Comparison of ENCODE assay signal across 8 mouse cellular contexts in genomic region chr4:24965918-24966298, GRCm38 (mm10). TPM values are rescaled to one million over a fixed set of nuclear protein-coding genes. Genes with fewer than 3 reads are reported as not detected.
DNase-seq lines count a peak whose midpoint lies in the region; ATAC-seq and TF ChIP-seq lines count a peak whose summit lies in the region.

No protein-coding gene starts in this region.

- H3K27me3 ChIP-seq in lung, postnatal 0 days (replicated peaks; ENCODE audit: insufficient read depth, low read length): no peaks in the 10 kb centered on the region
- no peaks in the 10 kb centered on the region for H3K27me3 ChIP-seq in intestine, postnatal 0 days (replicated peaks; ENCODE audit: control insufficient read depth, insufficient read depth, low read length)
- no peaks in the 10 kb centered on the region for H3K27me3 ChIP-seq in neural tube, embryonic 14.5 days (ENCODE audit: control insufficient read depth, insufficient read depth, low read length)

- H3K36me3 ChIP-seq in lung, postnatal 0 days (ENCODE audit: insufficient read depth, low read length): no peaks in the 10 kb centered on the region
- no peaks in the 10 kb centered on the region for H3K36me3 ChIP-seq in intestine, postnatal 0 days (ENCODE audit: control insufficient read depth, insufficient read depth)
- H3K36me3 ChIP-seq in neural tube, embryonic 14.5 days (ENCODE audit: control insufficient read depth, insufficient read depth, low read length): no peaks in the 10 kb centered on the region

- peak; percentile 6 for DNase-seq in cerebellum, adult 11 months
- DNase-seq in cerebellum, adult 9-10 months: no peak
- peak; percentile 5 for DNase-seq in lung, postnatal 0 days (ENCODE audit: low spot score)
- no peak for DNase-seq in lung, postnatal 36 days
- no peak for DNase-seq in gastrocnemius, postnatal 4 days (ENCODE audit: low spot score in 2 of 2)
- no peak for DNase-seq in spleen, postnatal 14 days (ENCODE audit: low spot score in 2 of 2)

- no peak for TF ChIP-seq EP300 in lung, postnatal 0 days (IDR thresholded peaks at IDR 0.05)

- WGBS in lung, postnatal 0 days: 13% methylated on average over 8 of the region's 8 CpGs
- 9% methylated on average over 8 of the region's 8 CpGs for WGBS in intestine, postnatal 0 days
- 4% methylated on average over 8 of the region's 8 CpGs for WGBS in neural tube, embryonic 14.5 days

- no peak for TF ChIP-seq CTCF in lung, postnatal 0 days (IDR thresholded peaks at IDR 0.05)
- TF ChIP-seq CTCF in intestine, postnatal 0 days (IDR thresholded peaks at IDR 0.05; ENCODE audit: low read depth): no peak

- peak overlapping the region; percentile 62 for H3K9ac ChIP-seq in lung, postnatal 0 days (replicated peaks; ENCODE audit: low read depth)
- peak overlapping the region; percentile 74; the same call in 1 of the 2 replicates for H3K9ac ChIP-seq in intestine, postnatal 0 days (ENCODE audit: low read depth, low read length)
- H3K9ac ChIP-seq in neural tube, embryonic 14.5 days (replicated peaks; ENCODE audit: low read depth, low read length): peak overlapping the region; percentile 88

- no peak overlapping the region for H3K27ac ChIP-seq in lung, postnatal 0 days (ENCODE audit: low read length)
- H3K27ac ChIP-seq in intestine, postnatal 0 days (ENCODE audit: low read depth, low read length): peak overlapping the region; percentile 82; the same call in 1 of the 2 replicates
- no peak overlapping the region for H3K27ac ChIP-seq in neural tube, embryonic 14.5 days (ENCODE audit: low read depth, low read length)

- H3K4me2 ChIP-seq in lung, postnatal 0 days (replicated peaks; ENCODE audit: low read depth, low read length): peak overlapping the region; percentile 77
- H3K4me2 ChIP-seq in intestine, postnatal 0 days (replicated peaks; ENCODE audit: low read depth): peak overlapping the region; percentile 85
- H3K4me2 ChIP-seq in neural tube, embryonic 14.5 days (ENCODE audit: low read depth, low read length): peak overlapping the region; percentile 56

- H3K4me3 ChIP-seq in lung, postnatal 0 days (ENCODE audit: low read depth, low read length): peak overlapping the region; percentile 65
- peak overlapping the region; percentile 64 for H3K4me3 ChIP-seq in intestine, postnatal 0 days (ENCODE audit: low read depth, low read length)
- H3K4me3 ChIP-seq in neural tube, embryonic 14.5 days (ENCODE audit: low read depth, low read length): peak overlapping the region; percentile 73

- H3K9me3 ChIP-seq in lung, postnatal 0 days (ENCODE audit: low read length): no peaks in the 10 kb centered on the region
- no peaks in the 10 kb centered on the region for H3K9me3 ChIP-seq in intestine, postnatal 0 days (ENCODE audit: control insufficient read depth)
- H3K9me3 ChIP-seq in neural tube, embryonic 14.5 days (ENCODE audit: control insufficient read depth, low read length): no peaks in the 10 kb centered on the region

- peak; percentile 21; the same call in 1 of the 2 replicates for ATAC-seq in lung, postnatal 0 days
- peak; percentile 4; the same call in 1 of the 2 replicates for ATAC-seq in intestine, postnatal 0 days
- peak; percentile 55 for ATAC-seq in neural tube, embryonic 14.5 days (ENCODE audit: low read depth)

- H3K4me1 ChIP-seq in lung, postnatal 0 days (ENCODE audit: insufficient read depth, low read depth, low read length): peaks cover 3% of the 10 kb centered on the region; the same call in 1 of the 2 replicates
- no peaks in the 10 kb centered on the region for H3K4me1 ChIP-seq in intestine, postnatal 0 days (replicated peaks; ENCODE audit: control insufficient read depth, insufficient read depth, low read length)
- no peaks in the 10 kb centered on the region for H3K4me1 ChIP-seq in neural tube, embryonic 14.5 days (ENCODE audit: control insufficient read depth, insufficient read depth, low read length)

RNA-seq across cellular contexts. Expression of gene Gpr63, which starts 0.3 kb away (rescaled TPM):
- 0.49 and 0.58 TPM in 2 replicates for polyA plus RNA-seq in lung, postnatal 0 days (2015; fragmentation: Nextera tagmentation; extraction: Ambion mirVana)
- 0.21 and 0.65 TPM in 2 replicates for polyA plus RNA-seq in intestine, postnatal 0 days (2015; fragmentation: Nextera tagmentation; extraction: Ambion mirVana)
- 1.4 and 3.2 TPM in 2 replicates for polyA plus RNA-seq in neural tube, embryonic 14.5 days (2014; fragmentation: Nextera tagmentation; extraction: Ambion mirVana)
- 1 to 10 TPM; 4.0 to 4.9 TPM for total RNA-seq in gastrocnemius, postnatal 4 days (2021)

Comparison
In these comparisons a context has a peak if more than half of its experiments do, and no peak if none do; other contexts are left out.
1. DNase-seq: peak in cerebellum, adult 11 months (single experiment) and lung, postnatal 0 days (single experiment); none in cerebellum, adult 9-10 months (single experiment), lung, postnatal 36 days (single experiment), gastrocnemius, postnatal 4 days (0 of 2) and spleen, postnatal 14 days (0 of 2).
2. ATAC-seq: peak in every context shown above with its lines; median percentile 55 in neural tube, embryonic 14.5 days; 21 in lung, postnatal 0 days; 4 in intestine, postnatal 0 days.
3. Peak in every context shown above with its lines, with median percentiles within 50 percentile points of each other: H3K4me2 ChIP-seq, H3K4me3 ChIP-seq and H3K9ac ChIP-seq.